Mouse (Mus musculus): ENCODE measurements around the gene Nrcam. TPM values are rescaled to one million over a fixed set of nuclear protein-coding genes. Genes with fewer than 3 reads are reported as not detected.

The Nrcam gene
- polyA plus RNA-seq, 1 experiment from 2014 or later, result 83.7 TPM

GRCm38 (mm10) chr12:44329316-44330215 is 881 bp downstream of the Nrcam start:
- WGBS, result under 1% methylated on average over 61 of the region's 61 CpGs
- Histone ChIP-seq H3K36me3 (ENCODE audit: poor library complexity, severe bottlenecking) (no peaks in the 10 kb centered on the region), H3K9me3 (replicated peaks) (no peaks in the 10 kb centered on the region), H3K4me1 (peaks cover 35% of the 10 kb centered on the region), H3K4me2 (peak overlapping the region; percentile 83), H3K9ac (peak overlapping the region; percentile 88), H3K4me3 (peak overlapping the region; percentile 86), H3K27ac (peak overlapping the region; percentile 92), H3K27me3 (no peaks in the 10 kb centered on the region)
- peak; percentile 69 for ATAC-seq

- Histone ChIP-seq H3K36me3 (ENCODE audit: poor library complexity, severe bottlenecking) (no peaks in the 10 kb centered on the region), H3K27me3 (no peaks in the 10 kb centered on the region), H3K27ac (peak overlapping the region; percentile 92), H3K4me2 (peak overlapping the region; percentile 83), H3K9me3 (replicated peaks) (no peaks in the 10 kb centered on the region), H3K4me1 (peaks cover 35% of the 10 kb centered on the region), H3K9ac (peak overlapping the region; percentile 88), H3K4me3 (peak overlapping the region; percentile 86)
- peak; percentile 44 for ATAC-seq
- under 1% methylated on average over 9 of the region's 9 CpGs for WGBS
Observed at GRCm38 (mm10) chr12:44330216-44330719, 1.6 kb downstream of the Nrcam start.

DNA sequence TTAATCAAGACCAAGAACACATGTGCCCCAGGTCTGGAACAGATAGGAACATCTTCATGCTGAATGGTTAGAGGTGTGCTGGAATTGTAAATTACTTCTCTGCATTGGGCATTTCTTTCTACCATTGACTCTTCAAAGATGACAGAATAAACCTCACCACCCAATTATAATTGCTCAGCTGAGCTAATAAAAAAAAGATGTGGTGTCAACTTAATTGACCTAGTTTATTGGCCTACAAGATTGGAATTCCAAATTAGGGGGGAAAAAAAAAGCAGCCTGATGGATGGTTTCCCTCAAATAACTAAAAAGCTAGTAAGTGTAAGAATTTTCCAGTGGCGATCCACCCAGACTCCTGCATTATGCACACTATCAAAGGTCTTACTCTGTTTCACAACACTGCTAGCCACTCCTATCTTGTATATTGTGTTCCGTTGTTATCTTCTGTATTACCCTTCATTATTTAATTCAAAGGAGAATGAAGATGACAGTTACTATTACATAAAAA is 8.5 kb downstream of the Nrcam start:
- no peak overlapping the region for H3K4me2 ChIP-seq
- H3K36me3 ChIP-seq (ENCODE audit: poor library complexity, severe bottlenecking), result no peaks in the 10 kb centered on the region
- H3K27me3 ChIP-seq, result no peaks in the 10 kb centered on the region
- WGBS, result 30% methylated on average over 2 of the region's 2 CpGs
- H3K9ac ChIP-seq, result no peak overlapping the region
- no peaks in the 10 kb centered on the region for H3K9me3 ChIP-seq (replicated peaks)
- no peak for ATAC-seq
- H3K27ac ChIP-seq, result no peak overlapping the region
- H3K4me3 ChIP-seq, result no peak overlapping the region
- H3K4me1 ChIP-seq, result peaks cover 53% of the 10 kb centered on the region

DNA sequence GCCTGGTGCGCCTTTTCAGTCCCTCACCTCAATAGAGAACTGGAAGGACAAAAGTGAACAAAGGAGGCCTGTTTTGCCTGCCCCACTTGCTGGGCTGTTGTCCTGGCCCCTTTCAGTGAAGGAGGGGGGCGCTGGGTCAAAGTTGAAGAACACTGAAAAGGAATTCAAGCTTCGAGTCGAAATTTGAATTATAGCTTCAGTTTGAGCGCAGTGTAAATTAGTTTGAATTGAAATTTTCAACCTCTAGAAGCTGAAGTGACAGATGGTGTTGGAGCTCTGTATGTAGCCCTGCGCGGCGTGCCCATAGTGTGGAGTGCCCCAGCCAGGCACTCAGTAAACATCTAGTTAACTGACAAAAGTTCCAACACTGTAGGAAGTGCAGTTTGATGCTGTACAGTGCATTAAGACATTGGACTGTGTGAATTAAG is 9.5 kb downstream of the Nrcam start:
- Histone ChIP-seq H3K4me2 (peak overlapping the region; percentile 36), H3K36me3 (ENCODE audit: poor library complexity, severe bottlenecking) (no peaks in the 10 kb centered on the region), H3K4me3 (no peak overlapping the region), H3K27ac (peak overlapping the region; percentile 62), H3K4me1 (peaks cover 55% of the 10 kb centered on the region), H3K9me3 (replicated peaks) (no peaks in the 10 kb centered on the region), H3K9ac (no peak overlapping the region), H3K27me3 (no peaks in the 10 kb centered on the region)
- WGBS, result 1% methylated on average over 8 of the region's 8 CpGs
- ATAC-seq, result peak; percentile 97

- WGBS, result 71% methylated on average over 6 of the region's 6 CpGs
Observed at GRCm38 (mm10) chr12:44344075-44344474, 15.4 kb downstream of the Nrcam start.

GRCm38 (mm10) chr12:44345251-44345650 is 16.6 kb downstream of the Nrcam start:
- WGBS, result 9% methylated on average over 5 of the region's 5 CpGs
- Histone ChIP-seq H3K27me3 (no peaks in the 10 kb centered on the region), H3K4me3 (no peak overlapping the region), H3K36me3 (ENCODE audit: poor library complexity, severe bottlenecking) (no peaks in the 10 kb centered on the region), H3K4me1 (peaks cover 43% of the 10 kb centered on the region), H3K27ac (peak overlapping the region; percentile 46), H3K9me3 (replicated peaks) (no peaks in the 10 kb centered on the region), H3K9ac (no peak overlapping the region), H3K4me2 (no peak overlapping the region; the same call in 1 of the 2 replicates)
- no peak for ATAC-seq

More at GRCm38 (mm10) chr12:44344075-44344474, 15.4 kb downstream of the Nrcam start:
- H3K4me2 ChIP-seq, result no peak overlapping the region
- H3K9me3 ChIP-seq (replicated peaks), result no peaks in the 10 kb centered on the region
- ATAC-seq, result peak; percentile 24; the same call in 1 of the 2 replicates
- H3K27me3 ChIP-seq, result no peaks in the 10 kb centered on the region
- H3K36me3 ChIP-seq (ENCODE audit: poor library complexity, severe bottlenecking), result no peaks in the 10 kb centered on the region
- H3K4me1 ChIP-seq, result peaks cover 51% of the 10 kb centered on the region
- no peak overlapping the region for H3K4me3 ChIP-seq
- no peak overlapping the region for H3K9ac ChIP-seq
- no peak overlapping the region for H3K27ac ChIP-seq

- Histone ChIP-seq H3K36me3 (ENCODE audit: poor library complexity, severe bottlenecking) (no peaks in the 10 kb centered on the region), H3K27me3 (no peaks in the 10 kb centered on the region), H3K27ac (no peak overlapping the region; the same call in 1 of the 2 replicates), H3K4me3 (no peak overlapping the region), H3K4me2 (no peak overlapping the region), H3K9ac (no peak overlapping the region), H3K4me1 (peaks cover 41% of the 10 kb centered on the region), H3K9me3 (replicated peaks) (no peaks in the 10 kb centered on the region)
- WGBS, result 25% methylated on average over 3 of the region's 3 CpGs
- ATAC-seq, result peak; percentile 75; the same call in 1 of the 2 replicates
Observed at GRCm38 (mm10) chr12:44346143-44346542, 17.5 kb downstream of the Nrcam start.

DNA sequence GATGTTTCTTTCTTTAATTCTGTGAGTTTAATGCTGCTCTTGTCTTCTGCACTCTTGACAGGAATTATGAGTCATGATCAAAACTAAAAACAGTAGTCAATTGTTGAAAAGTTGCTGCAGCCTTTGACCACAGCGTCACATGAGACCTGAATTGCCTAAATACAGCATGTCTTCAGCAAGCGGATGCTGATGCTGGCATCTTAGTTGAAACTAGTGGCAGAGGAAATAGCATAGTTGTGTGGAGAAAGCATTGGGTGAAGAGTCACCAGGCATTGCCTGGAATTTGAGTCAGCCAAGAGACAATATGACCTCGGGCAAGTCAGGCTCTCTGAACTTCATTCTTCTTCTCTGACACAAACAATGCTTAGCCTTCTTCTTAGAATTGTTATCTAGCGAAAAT is 26.4 kb downstream of the Nrcam start:
- H3K27ac ChIP-seq, result no peak overlapping the region
- no peak for ATAC-seq
- H3K9ac ChIP-seq, result no peak overlapping the region
- no peaks in the 10 kb centered on the region for H3K9me3 ChIP-seq (replicated peaks)
- no peak overlapping the region for H3K4me3 ChIP-seq
- no peaks in the 10 kb centered on the region for H3K36me3 ChIP-seq (ENCODE audit: poor library complexity, severe bottlenecking)
- no peaks in the 10 kb centered on the region for H3K4me1 ChIP-seq
- H3K27me3 ChIP-seq, result no peaks in the 10 kb centered on the region
- WGBS, result 92% methylated on average over 4 of the region's 4 CpGs
- no peak overlapping the region for H3K4me2 ChIP-seq

DNA sequence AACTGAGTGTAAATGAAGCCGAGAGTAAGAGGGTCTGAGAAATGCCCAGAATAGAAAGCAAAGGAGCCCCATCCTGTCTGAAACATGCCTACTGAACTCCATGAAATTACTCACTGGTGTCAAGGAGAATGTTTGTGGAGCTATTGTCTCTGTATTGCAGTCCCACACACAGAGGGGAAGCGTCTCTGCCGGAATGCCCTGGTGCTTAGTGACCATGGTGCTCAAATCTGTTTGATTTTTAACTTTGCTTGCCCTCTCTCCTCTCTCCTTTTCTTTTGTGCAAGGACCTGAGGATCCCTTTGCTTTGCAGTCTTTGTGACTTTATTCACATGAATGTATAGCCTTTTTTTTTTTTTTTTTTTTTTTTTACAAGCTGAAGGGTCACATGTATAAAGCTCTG is 28.8 kb downstream of the Nrcam start:
- Histone ChIP-seq H3K36me3 (ENCODE audit: poor library complexity, severe bottlenecking) (no peaks in the 10 kb centered on the region), H3K4me3 (no peak overlapping the region)
- 26% methylated on average over 3 of the region's 3 CpGs for WGBS

DNA sequence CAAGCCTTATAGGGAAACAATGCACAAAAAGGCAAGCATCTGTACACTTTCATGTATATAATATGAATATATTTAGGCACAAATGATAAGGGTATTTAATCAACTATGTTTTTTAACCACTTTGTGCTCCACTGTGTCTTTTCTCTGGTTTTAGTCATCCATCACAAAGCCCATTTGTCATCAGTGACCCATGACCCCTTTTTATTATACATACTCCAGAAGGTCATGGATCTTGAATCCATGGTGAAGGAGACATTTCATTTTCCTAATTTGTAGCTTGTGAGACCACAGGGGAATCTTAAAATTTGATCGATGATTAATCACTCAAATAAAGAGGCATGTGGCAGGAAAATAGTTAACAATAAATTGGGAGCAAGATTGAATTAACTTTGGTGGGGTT is 29.2 kb downstream of the Nrcam start:
- Histone ChIP-seq H3K27me3 (no peaks in the 10 kb centered on the region), H3K4me1 (no peaks in the 10 kb centered on the region), H3K9ac (no peak overlapping the region), H3K4me2 (no peak overlapping the region), H3K4me3 (no peak overlapping the region), H3K27ac (no peak overlapping the region), H3K36me3 (ENCODE audit: poor library complexity, severe bottlenecking) (no peaks in the 10 kb centered on the region), H3K9me3 (replicated peaks) (no peaks in the 10 kb centered on the region)
- no peak for ATAC-seq
- 43% methylated on average over 1 of the region's 1 CpGs for WGBS

More for the DNA sequence above, 28.8 kb downstream of the Nrcam start:
- no peak overlapping the region for H3K27ac ChIP-seq
- no peaks in the 10 kb centered on the region for H3K27me3 ChIP-seq
- no peak overlapping the region for H3K4me2 ChIP-seq
- H3K9me3 ChIP-seq (replicated peaks), result no peaks in the 10 kb centered on the region
- no peak overlapping the region for H3K9ac ChIP-seq
- ATAC-seq, result no peak
- H3K4me1 ChIP-seq, result no peaks in the 10 kb centered on the region

DNA sequence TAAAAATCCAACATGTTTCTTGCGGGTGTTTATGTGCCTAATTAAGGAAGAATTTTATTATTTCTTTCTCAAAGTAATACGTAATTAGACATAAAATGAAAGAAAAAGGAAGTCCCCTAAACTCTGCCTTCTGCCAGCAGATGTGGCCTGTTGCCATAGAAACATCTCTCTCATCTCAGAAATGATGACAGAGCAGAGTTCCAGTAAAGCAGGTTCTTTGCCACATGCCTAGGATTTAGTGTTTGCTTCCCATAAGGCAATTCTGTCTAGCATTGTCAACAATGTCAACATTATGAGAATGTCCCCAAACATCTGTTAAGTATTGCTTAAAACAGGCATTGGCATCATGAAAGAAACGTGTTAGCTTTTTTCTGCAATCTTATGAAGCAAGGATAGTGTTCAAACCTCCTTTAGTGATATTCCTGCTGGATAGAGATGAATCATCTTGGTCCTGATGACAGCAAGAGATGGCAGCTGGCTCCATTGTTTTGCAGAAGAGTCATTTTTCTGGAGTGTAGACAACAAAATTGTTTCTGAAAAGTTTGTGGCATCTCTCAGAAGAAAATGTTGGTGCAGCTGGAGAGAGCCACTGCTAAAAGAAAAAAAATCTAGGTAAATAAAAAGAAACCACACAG is 42.5 kb downstream of the Nrcam start:
- ATAC-seq, result peak; percentile 68; the same call in 1 of the 2 replicates
- H3K4me3 ChIP-seq, result no peak overlapping the region
- no peak overlapping the region for H3K4me2 ChIP-seq
- no peaks in the 10 kb centered on the region for H3K27me3 ChIP-seq
- no peak overlapping the region for H3K9ac ChIP-seq
- 32% methylated on average over 3 of the region's 3 CpGs for WGBS
- H3K4me1 ChIP-seq, result peaks cover 34% of the 10 kb centered on the region
- no peaks in the 10 kb centered on the region for H3K36me3 ChIP-seq (ENCODE audit: poor library complexity, severe bottlenecking)
- H3K27ac ChIP-seq, result peak overlapping the region; percentile 31; the same call in 1 of the 2 replicates
- no peaks in the 10 kb centered on the region for H3K9me3 ChIP-seq (replicated peaks)

- H3K9ac ChIP-seq, result no peak overlapping the region
- no peak overlapping the region for H3K4me3 ChIP-seq
- peak overlapping the region; percentile 40 for H3K27ac ChIP-seq
- no peaks in the 10 kb centered on the region for H3K36me3 ChIP-seq (ENCODE audit: poor library complexity, severe bottlenecking)
- WGBS, result 51% methylated on average over 6 of the region's 6 CpGs
- no peaks in the 10 kb centered on the region for H3K9me3 ChIP-seq (replicated peaks)
- no peak overlapping the region for H3K4me2 ChIP-seq
- no peaks in the 10 kb centered on the region for H3K27me3 ChIP-seq
- peak; percentile 22; the same call in 1 of the 2 replicates for ATAC-seq
- H3K4me1 ChIP-seq, result peaks cover 34% of the 10 kb centered on the region
Observed at GRCm38 (mm10) chr12:44375956-44376355, 47.3 kb downstream of the Nrcam start.

All from forebrain, embryonic 13.5 days (tissue).